Mouse (Mus musculus): ENCODE measurements at regions not wholly inside any gene's neighbourhood (a gene's known extent, or its start where the extent isn't known, plus 50 kb on each side); places are given as distances from the start of the nearest gene placed in this dataset.

DNA sequence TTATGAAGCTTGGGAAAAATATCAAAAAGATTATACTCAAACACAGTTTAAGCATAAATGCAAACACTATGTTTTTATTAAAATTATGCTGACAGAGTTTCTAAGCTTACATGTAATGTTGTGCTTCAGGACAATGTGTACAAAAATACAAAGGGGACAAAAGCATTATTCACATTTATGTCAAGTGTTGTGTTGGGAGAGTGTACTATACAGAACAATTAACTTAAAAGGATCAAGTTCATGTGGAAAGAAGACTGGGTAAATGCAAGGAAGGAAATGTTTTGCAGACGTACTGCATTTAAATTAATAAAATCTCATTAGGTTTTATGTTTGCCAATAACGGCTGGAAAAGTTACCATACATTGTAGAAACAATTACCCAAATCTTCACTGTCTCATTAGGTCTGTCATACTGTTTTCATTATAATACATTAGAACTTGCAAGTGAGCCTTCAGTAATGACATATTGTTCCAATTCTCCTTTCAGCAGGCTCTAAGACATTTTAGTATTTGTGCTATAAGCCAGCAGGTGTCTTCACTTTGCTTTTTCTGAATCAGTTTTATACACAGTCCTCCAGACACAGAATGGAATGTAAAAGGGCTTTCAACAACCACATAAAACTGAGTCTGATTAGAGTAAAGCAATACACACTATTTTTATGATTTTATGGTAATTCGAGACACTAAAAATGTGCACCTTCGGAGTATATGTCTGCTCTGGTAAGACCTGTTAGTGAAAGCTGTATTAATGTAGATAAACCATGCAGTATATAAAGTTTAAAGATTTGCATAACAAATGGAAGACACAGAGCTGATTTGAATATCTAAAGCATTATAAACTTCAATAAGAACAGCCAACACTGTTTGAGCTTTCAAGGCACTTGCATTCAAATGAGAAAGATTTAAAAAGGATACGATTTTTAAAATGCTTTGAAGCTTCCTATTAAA lies 567.7 kb upstream of the Klhl1 start:
- H3K36me3 ChIP-seq (ENCODE audit: control insufficient read depth, insufficient read depth, low read length): no peaks in the 10 kb centered on the region
- H3K27ac ChIP-seq (ENCODE audit: low read length): no peak overlapping the region
- no peak overlapping the region for H3K4me2 ChIP-seq (ENCODE audit: low read length)
- H3K9ac ChIP-seq (ENCODE audit: low read depth, low read length): no peak overlapping the region
- H3K4me3 ChIP-seq (ENCODE audit: low read depth, low read length): no peak overlapping the region
- 24% methylated on average over 5 of the region's 5 CpGs for WGBS
- no peaks in the 10 kb centered on the region for H3K27me3 ChIP-seq (ENCODE audit: control insufficient read depth, insufficient read depth, low read depth, low read length)
- ATAC-seq: peak; percentile 36; the same call in 1 of the 2 replicates
- H3K4me1 ChIP-seq (ENCODE audit: control insufficient read depth, insufficient read depth, low read length): no peaks in the 10 kb centered on the region
- H3K9me3 ChIP-seq (replicated peaks; ENCODE audit: control insufficient read depth, low read length, poor library complexity, severe bottlenecking): no peaks in the 10 kb centered on the region

GRCm38 (mm10) chr14:97074808-97075207 lies 555.9 kb upstream of the Klhl1 start:
- H3K4me3 ChIP-seq (ENCODE audit: low read depth, low read length): no peak overlapping the region
- no peaks in the 10 kb centered on the region for H3K4me1 ChIP-seq (ENCODE audit: control insufficient read depth, insufficient read depth, low read length)
- no peak overlapping the region for H3K27ac ChIP-seq (ENCODE audit: low read length)
- WGBS: 84% methylated on average over 3 of the region's 3 CpGs
- H3K9me3 ChIP-seq (replicated peaks; ENCODE audit: control insufficient read depth, low read length, poor library complexity, severe bottlenecking): no peaks in the 10 kb centered on the region
- no peaks in the 10 kb centered on the region for H3K36me3 ChIP-seq (ENCODE audit: control insufficient read depth, insufficient read depth, low read length)
- no peaks in the 10 kb centered on the region for H3K27me3 ChIP-seq (ENCODE audit: control insufficient read depth, insufficient read depth, low read depth, low read length)
- H3K4me2 ChIP-seq (ENCODE audit: low read length): no peak overlapping the region
- no peak for ATAC-seq
- no peak overlapping the region for H3K9ac ChIP-seq (ENCODE audit: low read depth, low read length)

- peak; percentile 17; the same call in 1 of the 2 replicates for ATAC-seq
- Histone ChIP-seq H3K4me3 (ENCODE audit: low read depth, low read length) (no peak overlapping the region), H3K9me3 (replicated peaks; ENCODE audit: control insufficient read depth, low read length, poor library complexity, severe bottlenecking) (no peaks in the 10 kb centered on the region), H3K9ac (ENCODE audit: low read depth, low read length) (no peak overlapping the region), H3K27ac (ENCODE audit: low read length) (no peak overlapping the region), H3K4me2 (ENCODE audit: low read length) (no peak overlapping the region), H3K36me3 (ENCODE audit: control insufficient read depth, insufficient read depth, low read length) (no peaks in the 10 kb centered on the region), H3K4me1 (ENCODE audit: control insufficient read depth, insufficient read depth, low read length) (no peaks in the 10 kb centered on the region), H3K27me3 (ENCODE audit: control insufficient read depth, insufficient read depth, low read depth, low read length) (no peaks in the 10 kb centered on the region)
- WGBS: 23% methylated on average over 3 of the region's 3 CpGs
Measured at GRCm38 (mm10) chr14:97068770-97069169, 549.9 kb upstream of the Klhl1 start.

DNA sequence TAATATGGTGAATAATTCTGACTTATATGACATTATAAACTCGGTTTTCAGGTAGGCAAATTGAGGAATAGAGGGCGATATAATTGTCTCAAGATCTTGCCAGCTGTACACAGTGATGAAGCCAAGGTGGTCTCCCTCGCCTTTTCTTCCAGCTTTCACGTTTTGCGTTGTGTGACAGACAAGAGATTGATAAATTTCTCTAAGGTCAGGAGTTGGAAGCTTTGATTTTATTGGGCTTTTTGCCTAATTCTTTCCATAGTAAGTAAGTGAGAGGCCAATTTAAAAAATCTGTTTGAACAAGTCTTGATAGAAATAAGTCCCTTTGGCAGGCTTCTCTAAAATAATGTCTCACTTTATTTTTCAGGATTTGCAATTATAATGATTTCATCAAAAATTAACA lies 549.4 kb upstream of the Klhl1 start:
- ATAC-seq: no peak

GRCm38 (mm10) chr14:97045321-97045720 lies 526.4 kb upstream of the Klhl1 start:
- H3K27me3 ChIP-seq (ENCODE audit: control insufficient read depth, insufficient read depth, low read depth, low read length): no peaks in the 10 kb centered on the region
- ATAC-seq: peak; percentile 70; the same call in 1 of the 2 replicates
- H3K36me3 ChIP-seq (ENCODE audit: control insufficient read depth, insufficient read depth, low read length): no peaks in the 10 kb centered on the region
- H3K4me3 ChIP-seq (ENCODE audit: low read depth, low read length): no peak overlapping the region
- H3K4me2 ChIP-seq (ENCODE audit: low read length): no peak overlapping the region
- no peaks in the 10 kb centered on the region for H3K4me1 ChIP-seq (ENCODE audit: control insufficient read depth, insufficient read depth, low read length)
- H3K9me3 ChIP-seq (replicated peaks; ENCODE audit: control insufficient read depth, low read length, poor library complexity, severe bottlenecking): no peaks in the 10 kb centered on the region
- no peak overlapping the region for H3K9ac ChIP-seq (ENCODE audit: low read depth, low read length)
- no peak overlapping the region for H3K27ac ChIP-seq (ENCODE audit: low read length)

More for the DNA sequence above, 549.4 kb upstream of the Klhl1 start:
- no peak overlapping the region for H3K4me3 ChIP-seq (ENCODE audit: low read depth, low read length)
- H3K9ac ChIP-seq (ENCODE audit: low read depth, low read length): no peak overlapping the region
- no peaks in the 10 kb centered on the region for H3K9me3 ChIP-seq (replicated peaks; ENCODE audit: control insufficient read depth, low read length, poor library complexity, severe bottlenecking)
- 59% methylated on average over 5 of the region's 5 CpGs for WGBS
- no peaks in the 10 kb centered on the region for H3K4me1 ChIP-seq (ENCODE audit: control insufficient read depth, insufficient read depth, low read length)
- no peak overlapping the region for H3K27ac ChIP-seq (ENCODE audit: low read length)
- H3K27me3 ChIP-seq (ENCODE audit: control insufficient read depth, insufficient read depth, low read depth, low read length): no peaks in the 10 kb centered on the region
- H3K4me2 ChIP-seq (ENCODE audit: low read length): no peak overlapping the region
- H3K36me3 ChIP-seq (ENCODE audit: control insufficient read depth, insufficient read depth, low read length): no peaks in the 10 kb centered on the region

DNA sequence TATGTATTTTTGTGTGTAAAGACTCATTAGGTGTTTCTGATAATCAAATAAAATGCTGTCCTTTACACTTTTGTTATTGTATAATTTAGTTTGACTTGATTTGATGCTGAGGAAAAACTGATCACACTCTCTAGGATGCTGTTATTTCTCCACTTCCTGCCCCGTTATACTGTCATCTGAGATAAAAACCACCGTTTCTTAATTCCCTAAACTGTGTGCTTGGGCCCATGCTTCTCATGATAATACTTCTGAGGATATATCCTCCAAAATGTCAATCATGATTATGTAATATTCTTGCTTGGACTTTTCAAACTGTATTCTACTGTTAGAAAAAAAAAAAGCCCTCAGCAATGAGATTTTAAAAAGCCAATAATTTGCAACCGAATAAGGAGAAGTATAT lies 520.9 kb upstream of the Klhl1 start:
- H3K27ac ChIP-seq (ENCODE audit: low read length): no peak overlapping the region
- ATAC-seq: no peak
- no peaks in the 10 kb centered on the region for H3K4me1 ChIP-seq (ENCODE audit: control insufficient read depth, insufficient read depth, low read length)
- no peak overlapping the region for H3K9ac ChIP-seq (ENCODE audit: low read depth, low read length)
- H3K9me3 ChIP-seq (replicated peaks; ENCODE audit: control insufficient read depth, low read length, poor library complexity, severe bottlenecking): no peaks in the 10 kb centered on the region
- no peaks in the 10 kb centered on the region for H3K27me3 ChIP-seq (ENCODE audit: control insufficient read depth, insufficient read depth, low read depth, low read length)
- no peak overlapping the region for H3K4me2 ChIP-seq (ENCODE audit: low read length)
- no peaks in the 10 kb centered on the region for H3K36me3 ChIP-seq (ENCODE audit: control insufficient read depth, insufficient read depth, low read length)
- no peak overlapping the region for H3K4me3 ChIP-seq (ENCODE audit: low read depth, low read length)
- WGBS: 82% methylated on average over 3 of the region's 3 CpGs

DNA sequence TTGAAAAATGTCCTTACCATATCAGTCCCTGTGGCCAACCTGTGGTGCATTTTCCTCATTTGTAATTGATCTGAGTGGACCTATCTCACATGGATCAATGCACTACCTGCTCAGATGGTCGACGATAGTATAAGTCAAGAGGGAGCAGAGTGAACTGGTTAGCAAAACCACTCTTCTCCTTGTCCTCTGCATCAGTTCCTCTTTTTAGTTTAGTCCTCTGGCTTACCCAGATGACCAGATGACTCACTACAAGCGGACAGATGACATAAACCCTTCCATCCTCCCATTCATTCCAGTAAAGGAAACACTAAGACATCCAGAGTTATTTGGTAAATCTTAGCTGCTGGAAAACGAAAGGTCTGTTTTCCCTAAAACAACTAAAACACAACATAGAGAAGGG lies 509.6 kb upstream of the Klhl1 start:
- Histone ChIP-seq H3K9ac (ENCODE audit: low read depth, low read length) (no peak overlapping the region), H3K27ac (ENCODE audit: low read length) (no peak overlapping the region), H3K36me3 (ENCODE audit: control insufficient read depth, insufficient read depth, low read length) (no peaks in the 10 kb centered on the region), H3K9me3 (replicated peaks; ENCODE audit: control insufficient read depth, low read length, poor library complexity, severe bottlenecking) (no peaks in the 10 kb centered on the region), H3K4me1 (ENCODE audit: control insufficient read depth, insufficient read depth, low read length) (no peaks in the 10 kb centered on the region), H3K27me3 (ENCODE audit: control insufficient read depth, insufficient read depth, low read depth, low read length) (no peaks in the 10 kb centered on the region), H3K4me2 (ENCODE audit: low read length) (no peak overlapping the region), H3K4me3 (ENCODE audit: low read depth, low read length) (no peak overlapping the region)
- ATAC-seq: no peak
- WGBS: 92% methylated on average over 4 of the region's 4 CpGs

- Histone ChIP-seq H3K4me3 (ENCODE audit: low read depth, low read length) (no peak overlapping the region), H3K4me1 (ENCODE audit: control insufficient read depth, insufficient read depth, low read length) (no peaks in the 10 kb centered on the region), H3K27ac (ENCODE audit: low read length) (no peak overlapping the region), H3K9me3 (replicated peaks; ENCODE audit: control insufficient read depth, low read length, poor library complexity, severe bottlenecking) (no peaks in the 10 kb centered on the region), H3K9ac (ENCODE audit: low read depth, low read length) (no peak overlapping the region), H3K27me3 (ENCODE audit: control insufficient read depth, insufficient read depth, low read depth, low read length) (no peaks in the 10 kb centered on the region), H3K4me2 (ENCODE audit: low read length) (no peak overlapping the region), H3K36me3 (ENCODE audit: control insufficient read depth, insufficient read depth, low read length) (no peaks in the 10 kb centered on the region)
- 94% methylated on average over 3 of the region's 3 CpGs for WGBS
- ATAC-seq: no peak
Measured at GRCm38 (mm10) chr14:97006294-97006693, 487.4 kb upstream of the Klhl1 start.

GRCm38 (mm10) chr14:96995081-96995480 lies 476.2 kb upstream of the Klhl1 start:
- H3K9ac ChIP-seq (ENCODE audit: low read depth, low read length): no peak overlapping the region
- no peak overlapping the region for H3K27ac ChIP-seq (ENCODE audit: low read length)
- 13% methylated on average over 3 of the region's 3 CpGs for WGBS

More at GRCm38 (mm10) chr14:96995081-96995480, 476.2 kb upstream of the Klhl1 start:
- H3K27me3 ChIP-seq (ENCODE audit: control insufficient read depth, insufficient read depth, low read depth, low read length): no peaks in the 10 kb centered on the region
- no peaks in the 10 kb centered on the region for H3K4me1 ChIP-seq (ENCODE audit: control insufficient read depth, insufficient read depth, low read length)
- no peaks in the 10 kb centered on the region for H3K9me3 ChIP-seq (replicated peaks; ENCODE audit: control insufficient read depth, low read length, poor library complexity, severe bottlenecking)
- no peak overlapping the region for H3K4me3 ChIP-seq (ENCODE audit: low read depth, low read length)
- no peak overlapping the region for H3K4me2 ChIP-seq (ENCODE audit: low read length)
- no peaks in the 10 kb centered on the region for H3K36me3 ChIP-seq (ENCODE audit: control insufficient read depth, insufficient read depth, low read length)
- ATAC-seq: no peak

Data from midbrain, embryonic 16.5 days (tissue).